Mouse (Mus musculus): ENCODE measurements around the gene Jag2. TPM values are rescaled to one million over a fixed set of nuclear protein-coding genes. Genes with fewer than 3 reads are reported as not detected.

Gene Jag2
- total RNA-seq, 2 experiments from 2014 or later: 29.4 to 40.0 TPM

- no peak for DNase-seq
Observed at GRCm38 (mm10) chr12:112868178-112869087, 61.1 kb downstream of the Jag2 start, which contains the start of gene Gpr132. TSS of gene Gpr132 (minus strand) at chr12:112868228.

- no peak for DNase-seq
Observed at GRCm38 (mm10) chr12:112867106-112867674, 62.4 kb downstream of the Jag2 start.

- no peak for DNase-seq
Observed at GRCm38 (mm10) chr12:112866467-112867080, 63.0 kb downstream of the Jag2 start.

GRCm38 (mm10) chr12:112864804-112865203 lies 64.8 kb downstream of the Jag2 start:
- DNase-seq: no peak

GRCm38 (mm10) chr12:112861911-112862321 lies 67.7 kb downstream of the Jag2 start:
- DNase-seq: no peak

GRCm38 (mm10) chr12:112860765-112861164 lies 68.8 kb downstream of the Jag2 start:
- DNase-seq: no peak

GRCm38 (mm10) chr12:112859930-112860329 lies 69.6 kb downstream of the Jag2 start:
- DNase-seq: no peak

GRCm38 (mm10) chr12:112858581-112859336 lies 70.8 kb downstream of the Jag2 start:
- DNase-seq: no peak

Small RNA genes lying within 50 kb of the gene (microRNA-seq; reads per million reads assigned to microRNA genes)
- gene Mir6941: 0.25 to 0.64 reads per million in 2 experiments

Other genes starting within 250 kb of the Jag2 start
- gene Cep170b, start 209.3 kb downstream of the Jag2 start, total RNA-seq (2021): 10 to 100 TPM; 11.2 to 12.6 TPM
- 1 to 10 TPM; 7.3 to 9.1 TPM for gene Pld4, start 169.1 kb downstream of the Jag2 start, total RNA-seq (2021)
- 10 to 100 TPM; 12.2 to 18.6 TPM for gene Ahnak2, start 127.1 kb downstream of the Jag2 start, total RNA-seq (2021)
- gene Clba1, start 120.8 kb downstream of the Jag2 start, total RNA-seq (2021): 1 to 10 TPM in 1 of 2 experiments, under 1 TPM in 1; 0.75 to 1.7 TPM
- gene Cdca4, start 100.4 kb downstream of the Jag2 start, total RNA-seq (2021): 10 to 100 TPM in 1 of 2 experiments, 1 to 10 TPM in 1; 9.4 to 12.0 TPM
- gene Gpr132, start 61.5 kb downstream of the Jag2 start, total RNA-seq (2021): under 1 TPM in 1 of 2 experiments, not detected in 1; 0.09 TPM
- 10 to 100 TPM; 17.3 to 17.5 TPM for gene Nudt14, start 12.3 kb upstream of the Jag2 start, total RNA-seq (2021)
- gene Btbd6, start 46.7 kb upstream of the Jag2 start, total RNA-seq (2021): 10 to 100 TPM; 10.4 to 12.7 TPM
- 10 to 100 TPM; 28.2 to 37.9 TPM for gene Brf1, start 70.9 kb upstream of the Jag2 start, total RNA-seq (2021)
- gene Pacs2, start 84.7 kb upstream of the Jag2 start, total RNA-seq (2021): 10 to 100 TPM; 51.8 to 54.4 TPM
- gene Tex22, start 144.7 kb upstream of the Jag2 start, total RNA-seq (2021): under 1 TPM in 1 of 2 experiments, not detected in 1; 0.20 TPM
- gene Mta1, start 168.5 kb upstream of the Jag2 start, total RNA-seq (2021): 10 to 100 TPM; 46.0 to 52.0 TPM
- 100 to 1,000 TPM in 1 of 2 experiments, 10 to 100 TPM in 1; 94.0 to 102 TPM for gene Crip2, start 210.5 kb upstream of the Jag2 start, total RNA-seq (2021)
- 100 to 1,000 TPM; 143 to 189 TPM for gene Crip1, start 216.5 kb upstream of the Jag2 start, total RNA-seq (2021)
- gene Tedc1, start 226.6 kb upstream of the Jag2 start, total RNA-seq (2021): 1 to 10 TPM; 2.0 to 2.5 TPM